Mouse (Mus musculus) gastrocnemius, postnatal 4 days (tissue): ENCODE measurements around the gene Rffl. TPM values are rescaled to one million over a fixed set of nuclear protein-coding genes. Genes with fewer than 3 reads are reported as not detected.
"Not testable (repeated sequence)": the region's sequence is repeated elsewhere in the genome, so short reads cannot be mapped to it uniquely, and the experiment has no call there.

Experiments used
- DNase-seq, 2 experiments: peaks; one replicate each; pipeline ENCODE4 v3.0.0; 2021 to 2022; ENCODE audit warnings: low spot score in 2 of 2, mixed read lengths in 2 of 2
- total RNA-seq, 2 experiments: library from RNA; stranded (reverse); gene quantifications; 2 replicates each; pipeline ENCODE4 v1.2.3; 2021

Gene Rffl
- total RNA-seq, 2 experiments from 2014 or later: 5.4 to 6.0 TPM

- no peak for DNase-seq
Measured at GRCm38 (mm10) chr11:82846938-82847337, 24.1 kb downstream of the Rffl start.

DNA sequence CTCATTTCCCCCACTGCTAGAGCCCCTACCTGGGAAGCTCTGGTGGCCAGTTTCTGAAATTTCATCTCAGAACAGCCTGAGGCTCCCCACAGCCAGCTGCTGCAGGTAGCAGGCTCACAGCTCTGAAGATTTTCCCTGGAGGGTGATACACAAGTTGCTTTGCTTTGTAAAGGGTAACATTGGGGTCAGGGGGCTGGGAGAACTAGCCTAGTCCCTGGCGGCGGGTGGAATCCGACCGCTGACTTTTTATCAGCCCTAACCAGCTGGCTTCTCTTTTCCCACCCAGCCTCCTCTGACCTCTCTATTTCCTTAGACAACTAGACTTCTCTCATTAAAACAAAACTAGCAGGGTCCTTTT lies 25.0 kb downstream of the Rffl start:
- DNase-seq: no peak

GRCm38 (mm10) chr11:82845415-82846078 lies 25.5 kb downstream of the Rffl start:
- peak; percentile 27 to 58 for DNase-seq

- no peak for DNase-seq
Measured at GRCm38 (mm10) chr11:82844771-82845414, 26.1 kb downstream of the Rffl start.

- DNase-seq: no peak
Measured at GRCm38 (mm10) chr11:82838511-82838910, 32.5 kb downstream of the Rffl start.

GRCm38 (mm10) chr11:82837848-82838247 lies 33.2 kb downstream of the Rffl start:
- DNase-seq: no peak

DNA sequence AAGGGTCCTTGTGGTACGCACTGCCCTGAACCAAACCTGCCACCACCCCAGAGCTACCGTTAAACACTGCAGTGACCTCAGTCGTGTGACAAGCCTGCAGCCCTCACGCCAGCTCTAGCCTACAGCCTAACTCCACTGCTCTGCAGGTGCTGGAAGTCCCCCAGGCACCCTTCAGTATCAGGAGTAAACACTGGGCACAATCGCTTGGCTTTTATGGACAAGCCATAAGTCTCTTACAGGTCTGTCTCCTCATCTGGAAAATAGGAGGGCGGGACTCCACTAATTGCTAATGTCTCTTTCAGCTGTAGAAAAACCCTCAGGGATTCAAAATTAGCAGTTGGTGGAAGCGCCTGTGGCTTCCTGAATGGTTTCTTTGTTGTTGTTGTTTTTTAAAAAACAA lies 33.8 kb downstream of the Rffl start:
- no peak for DNase-seq

DNA sequence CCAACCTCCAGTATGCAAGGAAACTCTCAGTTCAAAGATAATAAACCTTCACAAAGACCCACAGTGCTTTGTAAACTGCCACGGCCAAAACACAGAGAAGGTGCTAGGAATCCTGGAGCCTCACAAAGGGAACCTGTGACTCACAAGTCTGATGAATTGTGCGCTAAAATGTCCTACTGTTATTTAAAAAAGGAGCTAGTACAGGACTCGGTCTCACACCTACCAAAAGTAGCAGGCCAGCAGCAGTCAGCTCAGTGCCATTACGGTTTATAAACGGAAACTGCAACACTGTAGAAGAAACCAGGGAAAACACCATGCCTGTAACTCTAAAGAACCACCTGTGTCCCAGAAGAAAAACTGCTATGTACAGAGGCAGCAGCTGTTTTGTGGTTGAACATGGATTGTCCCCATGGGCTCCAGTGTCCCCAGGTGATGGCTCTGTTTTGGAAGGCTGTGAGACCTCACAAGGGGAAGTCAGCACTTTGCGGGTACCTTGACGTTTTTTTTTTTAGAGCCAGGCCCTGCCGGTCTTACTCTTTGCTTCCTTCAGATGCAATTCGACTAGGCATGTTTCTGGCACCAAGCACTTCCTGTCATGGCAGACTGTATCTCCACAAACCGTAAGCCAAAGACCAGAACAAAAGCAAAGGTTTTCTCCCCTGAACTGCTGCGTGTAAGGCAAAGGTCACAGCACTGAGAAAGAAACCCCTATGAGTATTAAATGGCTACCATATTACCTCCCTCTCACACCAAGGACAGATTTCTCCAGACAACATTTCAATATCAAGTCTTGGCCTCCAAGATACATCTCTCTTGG lies 35.2 kb downstream of the Rffl start:
- no peak for DNase-seq

DNA sequence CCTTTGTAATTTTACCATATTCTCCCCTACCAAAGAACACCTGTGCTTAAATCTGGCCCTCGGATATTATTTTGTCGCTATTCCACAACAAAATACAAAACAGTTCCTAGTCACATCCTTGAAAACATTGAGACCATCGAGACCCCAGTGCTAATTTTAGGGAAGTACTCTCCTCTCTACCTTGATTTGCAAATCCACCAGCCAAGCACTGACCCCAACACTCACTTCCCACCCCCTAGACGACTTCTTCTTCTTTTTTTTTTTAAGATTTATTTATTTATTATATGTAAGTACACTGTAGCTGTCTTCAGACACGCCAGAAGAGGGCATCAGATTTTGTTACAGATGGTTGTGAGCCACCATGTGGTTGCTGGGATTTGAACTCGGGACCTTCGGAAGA lies 36.7 kb downstream of the Rffl start:
- not testable (repeated sequence) for DNase-seq

DNA sequence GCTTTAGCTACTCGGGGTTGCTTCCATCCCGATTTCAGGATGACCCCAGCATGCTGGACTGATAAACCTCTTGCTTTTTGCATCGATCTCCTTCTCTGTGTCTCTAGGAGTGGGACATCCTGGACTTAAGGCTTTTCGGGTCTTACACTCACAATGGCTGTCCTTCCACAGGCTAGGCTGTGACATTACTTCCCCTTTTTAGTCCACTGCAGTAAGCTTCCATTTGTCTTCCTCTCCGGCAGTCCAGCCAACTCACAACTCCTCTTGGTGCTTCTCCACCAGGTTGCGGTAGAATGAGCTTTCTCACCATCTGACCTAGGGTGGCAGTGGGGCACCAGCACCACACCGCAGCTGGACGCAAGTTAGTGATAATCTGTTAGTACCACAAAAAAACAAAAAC lies 37.1 kb downstream of the Rffl start:
- DNase-seq: no peak

- not testable (repeated sequence) for DNase-seq
Measured at GRCm38 (mm10) chr11:82832402-82832801, 38.6 kb downstream of the Rffl start.

DNA sequence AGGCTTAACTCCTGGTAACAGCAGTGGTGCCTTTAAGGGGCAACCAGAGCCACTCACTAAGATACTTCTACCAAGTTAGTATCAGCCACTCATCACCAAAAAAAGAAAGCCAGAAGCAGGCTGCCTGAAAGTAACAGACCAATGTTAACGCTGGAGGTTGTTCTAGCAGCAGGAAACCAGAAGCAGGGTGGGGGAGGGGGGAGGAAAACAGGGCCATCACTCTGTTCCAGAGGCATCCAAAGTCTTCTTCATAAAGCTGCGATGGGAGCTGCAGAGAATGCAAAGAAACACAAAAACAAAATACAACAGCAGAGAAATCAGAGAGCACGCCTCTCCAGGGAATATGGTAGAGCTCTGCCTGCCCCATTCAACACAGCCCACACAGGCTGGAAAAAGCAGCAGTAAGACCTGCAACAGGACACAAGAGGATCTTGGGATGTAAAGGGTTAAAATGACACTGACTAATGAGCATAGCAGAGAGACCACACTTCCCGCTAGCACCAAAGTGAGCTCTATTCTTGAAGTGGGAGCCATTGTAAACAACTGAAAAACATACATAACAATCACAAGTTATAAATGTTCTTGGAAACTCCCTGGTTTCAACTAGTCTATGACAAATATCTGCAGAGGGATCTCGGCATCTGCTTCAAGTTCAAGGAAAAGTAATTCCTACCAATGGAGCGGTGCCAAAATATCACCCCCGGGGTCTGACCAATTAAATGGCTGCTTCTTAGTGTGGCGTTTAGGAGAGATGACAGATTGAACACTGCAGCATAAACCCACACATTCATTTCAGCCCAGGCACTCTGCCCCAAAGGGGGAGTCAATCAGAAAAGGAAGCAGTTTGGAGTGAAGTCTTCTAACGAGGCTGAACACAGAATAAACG lies 39.8 kb downstream of the Rffl start:
- DNase-seq: no peak

- no peak for DNase-seq
Measured at GRCm38 (mm10) chr11:82826818-82827217, 44.2 kb downstream of the Rffl start.

- no peak for DNase-seq
Measured at GRCm38 (mm10) chr11:82820788-82821456, 50.1 kb downstream of the Rffl start.

DNA sequence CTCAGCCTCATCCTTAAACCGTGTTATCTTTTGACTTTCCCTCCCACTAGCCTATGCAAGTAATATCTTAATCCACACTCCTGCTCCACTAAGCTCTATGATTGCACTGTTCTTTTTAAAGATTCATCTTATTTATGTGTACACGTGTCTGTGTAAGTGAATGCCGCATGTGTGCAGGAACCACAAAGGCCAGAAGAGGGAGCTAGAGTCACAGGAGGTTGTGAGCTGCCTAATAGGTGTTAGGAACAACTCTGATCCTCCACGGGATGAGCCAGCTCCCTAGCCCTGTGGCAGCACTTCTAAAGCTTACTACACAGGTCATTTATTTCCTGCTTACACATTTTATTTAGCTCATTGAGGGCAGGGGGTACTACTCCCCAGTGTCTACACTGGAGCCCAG lies 51.7 kb downstream of the Rffl start:
- peak in 1 of 2 experiments; percentile 46 for DNase-seq

DNA sequence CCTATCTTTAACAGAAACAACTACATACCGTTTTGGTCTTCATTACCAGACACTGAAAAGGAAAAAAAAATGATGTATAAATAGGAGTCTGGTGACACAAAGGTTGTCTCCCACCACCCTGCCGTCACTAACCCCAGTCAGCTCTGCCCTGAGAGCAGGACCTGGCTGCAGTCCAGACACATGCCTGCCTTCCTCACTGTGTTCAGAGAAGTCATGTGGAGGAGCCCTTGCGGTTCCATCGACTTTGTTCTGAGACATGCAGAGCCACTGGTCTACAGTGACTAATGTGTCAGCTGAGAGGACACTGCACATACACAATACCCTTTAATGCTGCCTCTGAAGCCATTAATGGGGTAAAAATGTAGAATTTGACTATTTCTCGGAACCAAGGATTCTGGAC lies 62.5 kb downstream of the Rffl start:
- DNase-seq: no peak

GRCm38 (mm10) chr11:82807370-82807769 lies 63.6 kb downstream of the Rffl start:
- DNase-seq: no peak

GRCm38 (mm10) chr11:82806656-82807055 lies 64.4 kb downstream of the Rffl start:
- no peak for DNase-seq

DNA sequence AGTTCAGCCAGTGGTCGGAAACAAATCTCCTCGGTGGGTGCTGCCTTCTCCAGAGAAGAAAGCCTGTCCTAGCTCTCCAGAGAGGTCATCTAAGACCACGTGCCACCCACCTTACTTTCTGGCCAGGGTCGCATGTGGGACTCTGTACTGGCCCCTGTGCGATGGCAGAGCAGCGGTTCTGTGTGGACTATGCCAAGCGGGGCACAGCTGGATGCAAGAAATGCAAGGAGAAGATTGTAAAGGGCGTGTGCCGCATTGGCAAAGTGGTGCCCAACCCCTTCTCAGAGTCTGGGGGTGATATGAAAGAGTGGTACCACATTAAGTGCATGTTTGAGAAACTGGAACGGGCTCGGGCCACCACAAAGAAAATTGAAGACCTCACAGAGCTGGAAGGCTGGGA lies 87.6 kb downstream of the Rffl start:
- no peak for DNase-seq

GRCm38 (mm10) chr11:82782197-82782596 lies 88.8 kb downstream of the Rffl start:
- DNase-seq: no peak
